Mouse (Mus musculus): Measurements from ENCODE around the gene Pla2g5.

GRCm38 (mm10) chr4:138785721-138786120 is 77.6 kb downstream of the Pla2g5 start:
- TF ChIP-seq CTCF (IDR thresholded peaks at IDR 0.05; ENCODE audit: borderline replicate concordance, extremely low read depth, insufficient read depth, insufficient read length) (no peak), POLR2A (IDR thresholded peaks at IDR 0.05; ENCODE audit: borderline replicate concordance, extremely low read depth, insufficient read depth, insufficient read length, poor library complexity, severe bottlenecking) (no peak)
